Mouse (Mus musculus): ENCODE results near the gene Tmem150c.

The Tmem150c gene

DNA sequence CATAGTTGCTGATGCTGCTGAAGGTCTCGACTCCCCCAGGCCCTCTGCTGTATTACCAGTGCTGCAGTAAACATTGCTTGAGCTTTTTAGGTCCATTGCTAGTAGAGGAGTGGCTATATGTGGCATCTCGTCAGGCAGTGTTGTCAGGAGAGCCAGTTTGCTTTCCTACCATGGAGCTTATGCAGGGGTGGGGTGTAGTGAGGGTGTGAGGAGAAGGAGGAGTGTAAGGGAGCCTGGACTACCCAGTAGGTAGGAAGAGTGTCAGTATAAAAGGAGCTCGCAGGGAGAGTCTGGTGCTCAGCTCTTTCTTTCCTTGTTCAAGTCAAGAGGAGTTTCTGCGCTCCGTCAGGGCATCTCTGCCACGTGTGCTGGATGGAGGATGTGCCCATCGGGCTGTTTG is 106.9 kb downstream of the Tmem150c start:
- CTCF ChIA-PET = interaction anchor here (0.6 kb wide), 1 partner anchor 672 kb away, joined by 5 read pairs; no protein-coding TSS in a partner anchor

DNA sequence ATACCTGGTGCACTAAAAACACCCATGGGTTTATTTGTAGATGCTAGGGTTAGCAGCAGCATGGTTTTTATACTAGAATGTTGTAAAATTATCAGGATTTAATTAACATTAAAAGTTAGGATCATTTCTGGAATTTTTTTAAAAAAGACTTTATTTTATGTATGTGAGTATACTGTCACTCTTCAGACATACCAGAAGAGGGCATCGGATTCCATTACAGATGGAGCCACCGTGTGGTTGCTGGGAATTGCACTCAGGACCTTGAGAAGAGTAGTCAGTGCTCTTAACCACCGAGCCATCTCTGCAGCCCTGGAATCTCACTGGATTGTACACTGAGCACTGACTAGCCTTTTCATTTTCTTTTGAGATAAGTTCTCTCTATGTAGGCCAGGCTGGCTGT is 109.7 kb downstream of the Tmem150c start:
- CTCF ChIA-PET = interaction anchor here (0.6 kb wide), 1 partner anchor 110 kb away, joined by 3 read pairs; no protein-coding TSS in a partner anchor

DNA sequence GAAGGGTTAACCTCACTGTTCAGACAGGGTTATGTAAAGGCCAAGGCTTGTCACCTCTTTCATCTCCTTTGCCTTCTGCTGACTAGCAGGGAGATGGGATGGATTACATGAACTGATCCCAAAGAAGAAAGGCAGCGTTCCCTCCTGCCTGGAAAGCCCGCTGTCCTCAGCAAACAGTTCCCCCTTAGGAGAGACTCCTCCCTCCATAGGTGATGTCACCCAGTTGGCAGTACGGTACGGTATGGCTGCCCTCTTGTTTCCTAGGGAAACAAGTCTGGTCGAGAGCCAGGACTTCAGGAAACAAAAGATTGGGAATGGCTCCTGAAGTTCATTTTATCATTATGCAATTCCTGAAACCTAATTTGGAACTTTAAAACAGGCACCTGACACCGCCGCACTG is 111.7 kb downstream of the Tmem150c start:
- CTCF ChIA-PET = no interaction called here

DNA sequence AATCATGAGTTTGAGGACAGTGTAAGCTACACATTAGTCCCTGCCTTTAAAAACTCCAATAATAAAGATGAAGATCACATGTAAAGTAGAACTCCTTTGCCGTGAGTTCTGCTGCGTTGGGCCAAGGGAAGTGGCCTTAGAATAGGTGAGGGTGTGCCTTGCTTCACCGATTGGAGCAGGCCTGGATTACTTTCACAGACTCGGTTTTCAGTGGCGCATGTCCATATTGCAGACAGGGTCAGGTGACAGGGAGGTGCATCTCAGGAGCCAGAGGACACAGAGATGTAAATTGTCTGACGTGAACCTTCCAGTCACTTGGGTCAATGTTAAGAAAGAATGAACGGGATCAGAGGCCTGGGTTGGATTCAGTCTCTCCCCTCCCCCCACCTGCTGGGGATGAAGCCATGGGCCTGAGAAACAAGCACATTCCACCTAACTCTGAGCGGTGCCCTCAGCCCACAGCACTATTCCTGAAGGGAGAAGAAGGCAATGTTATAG is 112.4 kb downstream of the Tmem150c start:
- CTCF ChIA-PET = no interaction called here

DNA sequence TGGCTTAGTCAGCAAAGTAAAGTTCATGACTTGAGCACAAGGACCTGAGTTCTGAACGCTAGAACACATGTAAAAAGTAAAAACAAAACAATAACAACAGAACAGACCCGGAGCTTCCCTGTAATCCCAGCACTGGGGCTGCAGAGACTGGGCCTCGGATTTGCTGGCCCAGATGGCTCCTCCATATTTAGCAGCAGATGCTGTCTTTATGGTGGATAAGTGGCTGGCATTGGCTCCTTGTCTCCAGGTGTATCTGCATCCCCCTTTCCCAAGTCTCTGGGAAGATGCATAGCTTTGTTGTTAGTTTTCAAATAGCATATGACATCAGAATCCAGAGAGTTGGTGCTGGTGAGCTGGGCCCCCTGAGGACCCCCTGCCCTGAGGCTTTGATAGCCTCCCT is 113.5 kb downstream of the Tmem150c start:
- CTCF ChIA-PET = no interaction called here

DNA sequence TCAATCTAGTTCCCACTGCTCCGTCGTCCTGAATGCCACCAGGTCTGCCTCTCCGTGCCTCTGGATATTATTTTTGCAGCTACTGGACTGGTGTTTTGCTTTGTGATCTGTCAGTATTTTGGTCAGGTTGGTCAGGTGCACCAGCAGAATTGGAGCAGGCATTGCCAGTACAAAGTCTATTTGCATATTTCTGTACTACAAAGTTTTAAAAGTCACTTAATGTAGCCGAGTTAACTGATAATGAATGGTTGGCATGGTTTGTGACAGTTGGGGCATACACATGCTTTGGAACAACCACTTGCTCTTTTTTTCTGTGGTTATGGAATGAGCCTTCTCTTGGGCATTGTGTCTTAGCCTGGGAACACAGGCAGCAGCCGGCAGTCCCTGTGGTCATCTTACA is 115.0 kb downstream of the Tmem150c start:
- CTCF ChIA-PET = interaction anchor here (0.9 kb wide), 1 partner anchor 817 kb away, joined by 3 read pairs; no protein-coding TSS in a partner anchor

DNA sequence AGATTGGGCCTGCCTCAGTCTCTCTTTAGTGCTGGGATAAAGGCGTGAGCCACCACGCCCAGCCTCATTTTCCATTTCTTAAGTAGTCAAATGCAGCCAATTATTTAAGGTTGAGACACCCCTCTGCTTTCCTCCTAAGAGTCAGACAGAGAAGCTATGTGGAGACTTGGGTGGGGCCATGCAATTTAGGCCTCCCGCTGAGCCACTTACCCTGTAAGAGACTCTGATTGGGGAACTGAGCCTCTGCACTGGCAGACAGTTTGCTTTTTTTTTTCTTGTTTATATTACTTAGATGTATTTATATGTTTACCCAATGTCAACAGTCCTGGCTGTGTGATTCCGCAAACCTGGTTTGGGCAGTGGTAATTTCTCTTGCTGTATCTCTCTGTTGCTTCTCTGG is 115.6 kb downstream of the Tmem150c start:
- CTCF ChIA-PET = interaction anchor here (0.6 to 0.9 kb wide), 2 partner anchors 818 to 871 kb away, joined by 3 read pairs; no protein-coding TSS in a partner anchor

DNA sequence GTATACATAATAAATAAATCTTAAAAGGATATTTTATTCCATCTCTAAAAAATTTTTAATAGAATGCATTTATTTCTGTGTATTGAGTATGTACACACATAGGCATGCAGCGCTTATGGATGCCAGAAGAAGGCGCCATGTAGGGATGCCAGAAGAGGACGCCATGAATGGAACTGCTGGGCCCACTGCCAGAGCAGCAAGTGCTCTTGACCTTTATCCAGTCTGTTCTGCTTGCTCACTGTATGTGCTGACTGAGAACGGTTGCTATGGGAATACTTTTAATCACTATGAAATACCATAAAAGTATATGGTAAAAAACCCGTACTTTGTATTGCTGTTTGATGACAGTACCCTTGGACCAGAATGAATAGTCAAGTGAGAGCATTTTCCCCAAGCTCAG is 116.2 kb downstream of the Tmem150c start:
- CTCF ChIA-PET = no interaction called here

DNA sequence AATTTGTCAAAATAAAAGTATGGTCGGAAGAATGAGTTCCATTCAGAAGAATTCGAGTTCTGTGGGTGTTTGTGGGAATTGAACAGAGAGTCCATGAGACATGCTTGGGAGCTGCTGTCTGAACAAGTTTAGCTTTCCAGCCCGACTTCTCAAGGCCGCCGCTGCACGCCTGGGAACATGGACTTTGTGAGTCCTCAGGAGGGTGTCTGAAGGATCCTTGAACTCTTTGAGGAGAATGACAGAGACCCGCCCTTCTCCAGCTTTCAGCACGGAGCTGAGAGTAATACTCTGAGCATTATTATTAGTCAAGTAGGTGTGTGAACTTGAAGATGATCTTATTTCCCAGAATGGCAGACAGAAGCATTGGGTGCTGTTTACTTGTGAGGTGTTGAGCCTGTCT is 117.1 kb downstream of the Tmem150c start:
- CTCF ChIA-PET = interaction anchor here (0.6 kb wide), 1 partner anchor 136 kb away, joined by 3 read pairs; the partner anchor contains the start of gene Vamp9

DNA sequence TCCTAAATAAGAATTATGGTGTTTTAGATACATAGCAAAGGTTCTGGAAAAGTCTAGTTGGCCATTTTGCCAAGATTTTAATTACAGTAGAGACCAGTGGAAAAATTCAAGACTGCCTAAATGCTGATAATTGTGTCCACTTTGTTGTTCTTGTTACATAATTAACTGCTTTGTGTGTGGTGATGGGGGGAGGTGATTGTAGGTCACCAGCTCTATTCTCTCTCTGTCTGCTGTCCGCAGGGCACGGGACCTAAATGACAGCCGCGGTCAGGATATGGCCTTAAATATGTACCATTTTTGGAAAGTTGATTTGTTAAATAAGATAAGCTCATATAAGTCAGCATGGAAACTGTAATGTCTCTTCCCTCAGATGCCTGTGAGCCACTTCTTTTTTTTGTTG is 118.3 kb downstream of the Tmem150c start:
- CTCF ChIA-PET = interaction anchor here (0.6 kb wide), 1 partner anchor 63 kb away, joined by 3 read pairs; no protein-coding TSS in a partner anchor

DNA sequence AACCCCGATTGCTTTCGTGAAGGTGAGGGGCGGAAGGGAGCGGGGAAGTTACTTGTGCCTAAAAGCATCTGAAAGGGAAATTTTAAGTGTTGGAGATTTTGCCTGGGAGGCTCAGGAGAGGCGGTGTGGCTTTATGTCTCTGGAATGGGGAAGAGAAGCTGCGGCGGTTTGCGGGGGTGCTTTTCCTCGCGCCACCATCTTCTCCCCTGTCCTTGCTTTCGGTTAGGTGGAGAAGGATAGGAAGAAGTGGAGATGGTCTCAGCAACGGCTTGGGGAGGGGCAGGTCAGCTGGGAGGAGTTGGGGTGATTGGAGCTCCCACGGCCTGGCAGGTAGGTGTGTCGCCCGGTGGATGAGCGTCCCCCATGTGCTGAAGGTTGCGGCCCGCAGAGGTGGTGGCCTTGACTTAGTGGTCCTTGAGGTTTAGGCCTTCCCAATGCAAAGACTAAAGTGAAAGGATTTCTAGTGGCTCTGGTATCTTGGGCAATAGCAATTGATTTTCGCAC is 119.3 kb downstream of the Tmem150c start:
- CTCF ChIA-PET = no interaction called here

DNA sequence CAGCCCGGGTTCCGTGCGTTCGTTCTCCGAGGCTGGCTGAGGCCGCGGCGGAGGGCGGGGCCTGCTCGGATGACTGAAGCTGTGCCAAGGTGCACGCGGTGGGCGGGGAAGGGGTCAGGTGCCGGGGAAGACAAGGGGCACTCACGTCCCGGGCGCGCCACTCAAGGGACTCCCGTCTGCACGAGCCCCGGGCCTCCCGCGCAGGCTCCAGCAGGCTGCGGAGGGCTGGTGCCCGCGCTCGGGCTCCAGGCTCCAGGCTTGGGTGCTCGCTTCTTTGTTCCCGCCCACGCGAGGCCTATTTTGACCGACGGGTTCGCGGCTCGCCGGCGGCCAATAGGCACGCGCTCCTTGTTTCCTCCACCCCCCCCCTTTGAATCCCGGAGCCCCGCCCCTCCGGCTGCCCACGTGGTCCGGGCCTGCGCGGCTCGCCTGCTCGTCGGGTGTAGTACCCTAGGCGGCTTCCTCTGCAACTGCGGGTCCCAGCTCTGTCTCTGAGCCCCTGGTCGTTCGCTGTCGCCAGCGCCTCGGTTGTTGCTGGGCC is 119.9 kb downstream of the Tmem150c start, which contains the start of the genes Hnrnpdl and Enoph1:
Hnrnpdl (minus strand) TSS at position 63 of the 541 bp plus-strand sequence.
Enoph1 (plus strand) TSS at position 384 of the 541 bp plus-strand sequence.
- CTCF ChIA-PET = no interaction called here

DNA sequence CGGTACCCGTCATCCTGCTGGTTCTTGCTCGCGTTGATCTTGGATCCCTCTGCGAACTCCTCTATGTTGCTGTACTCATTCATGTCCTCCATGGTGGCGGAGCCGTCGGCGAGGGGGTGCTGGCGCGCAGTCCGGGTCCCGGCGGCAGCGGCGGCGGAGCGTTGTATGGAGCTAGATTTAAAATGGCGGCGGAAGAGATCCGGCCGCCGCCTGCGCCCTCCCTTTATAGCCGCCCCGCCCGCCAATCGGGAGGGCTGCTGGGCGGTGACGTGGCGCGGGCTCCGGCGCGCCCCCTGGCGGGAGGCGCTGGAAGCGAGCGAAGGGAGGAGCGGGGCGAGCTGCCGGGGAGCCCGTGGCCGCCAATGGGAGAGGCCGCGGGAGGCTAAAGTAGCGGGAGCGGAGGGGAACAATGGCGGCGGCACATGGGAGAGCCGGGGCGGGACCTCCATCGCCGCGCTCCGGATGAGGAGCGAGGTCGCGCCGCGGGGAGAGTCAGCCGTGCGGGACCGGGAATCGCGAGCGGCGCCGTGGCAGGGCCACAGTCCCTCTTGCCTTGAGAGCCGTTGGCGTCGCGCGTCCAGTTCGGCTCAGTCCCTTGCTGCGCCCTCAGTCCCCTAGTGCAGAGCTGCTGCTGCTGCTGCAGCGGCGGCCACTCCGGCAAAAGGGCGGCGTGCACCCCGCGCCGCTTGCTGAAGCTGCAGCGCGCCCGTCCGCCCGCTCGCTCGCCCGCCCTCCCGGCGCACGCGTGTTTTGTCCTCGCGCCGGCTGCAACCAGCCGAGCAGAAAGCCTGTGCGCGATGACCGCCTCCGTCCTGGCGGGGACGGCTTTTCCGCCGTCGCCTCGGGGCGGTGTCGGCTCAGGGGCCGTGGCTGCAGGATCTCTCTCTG is 120.7 kb downstream of the Tmem150c start:
- CTCF ChIA-PET = interaction anchor here (0.6 kb wide), 1 partner anchor 123 kb away, joined by 19 read pairs; no protein-coding TSS in a partner anchor

DNA sequence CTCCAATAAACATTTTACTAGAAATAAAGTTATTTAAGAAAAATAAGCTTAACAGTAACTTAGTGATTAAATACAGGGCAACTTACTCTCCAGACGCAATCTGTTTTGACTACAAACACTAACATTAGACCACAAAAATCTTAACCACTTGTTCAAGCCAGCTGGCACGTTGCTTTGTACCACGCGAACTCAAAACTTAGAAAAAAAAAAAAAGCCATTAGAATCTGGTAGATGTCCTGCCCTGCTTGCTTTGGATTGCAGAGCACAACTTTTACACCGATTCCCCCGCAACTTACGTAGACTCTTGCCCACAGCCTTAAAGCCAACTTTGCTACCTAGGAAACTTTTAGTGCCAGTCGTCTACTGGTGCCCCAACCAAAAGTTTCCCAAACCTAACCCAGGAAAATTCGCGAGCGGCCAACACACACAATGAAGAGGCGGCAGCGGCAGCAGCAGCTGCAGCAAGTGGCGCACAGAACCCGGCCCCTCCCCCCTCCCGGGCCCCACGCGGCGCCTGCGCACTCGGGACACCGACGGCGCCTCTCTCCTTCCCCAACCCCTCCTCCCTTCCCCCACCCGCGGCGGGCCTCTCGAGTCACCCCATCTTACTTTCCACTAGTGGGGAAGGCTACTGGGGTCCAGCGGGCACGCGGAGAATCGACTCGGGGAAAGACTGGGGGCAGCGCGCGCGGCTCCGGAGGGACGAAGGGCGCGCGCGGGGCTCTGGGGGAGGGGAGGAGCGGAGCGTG is 121.5 kb downstream of the Tmem150c start:
- CTCF ChIA-PET = interaction anchor here (0.7 kb wide), 1 partner anchor 785 kb away, joined by 6 read pairs; no protein-coding TSS in a partner anchor

DNA sequence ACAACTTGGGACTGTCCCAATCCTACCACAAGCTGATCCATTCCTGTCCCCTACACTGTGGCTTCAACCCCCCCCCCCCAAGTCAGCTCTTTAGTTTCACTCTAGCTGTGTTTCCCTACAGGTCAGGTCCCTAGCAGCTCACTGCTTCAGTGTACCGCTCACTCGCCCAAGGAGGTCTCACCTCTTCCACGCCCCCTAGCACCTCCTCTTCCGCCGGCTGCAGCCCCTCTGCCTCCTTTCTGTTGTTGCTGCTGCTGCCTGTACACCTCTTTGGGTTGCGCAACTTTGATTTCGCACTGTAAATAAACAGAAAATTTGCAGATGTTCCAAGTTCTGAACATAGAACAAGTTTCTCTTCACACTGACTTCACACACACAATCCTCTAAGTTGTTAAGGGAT is 122.9 kb downstream of the Tmem150c start:
- CTCF ChIA-PET = interaction anchor here (0.5 to 0.6 kb wide), 3 partner anchors 60 to 834 kb away, joined by 3 to 6 read pairs (median 4); no protein-coding TSS in a partner anchor

DNA sequence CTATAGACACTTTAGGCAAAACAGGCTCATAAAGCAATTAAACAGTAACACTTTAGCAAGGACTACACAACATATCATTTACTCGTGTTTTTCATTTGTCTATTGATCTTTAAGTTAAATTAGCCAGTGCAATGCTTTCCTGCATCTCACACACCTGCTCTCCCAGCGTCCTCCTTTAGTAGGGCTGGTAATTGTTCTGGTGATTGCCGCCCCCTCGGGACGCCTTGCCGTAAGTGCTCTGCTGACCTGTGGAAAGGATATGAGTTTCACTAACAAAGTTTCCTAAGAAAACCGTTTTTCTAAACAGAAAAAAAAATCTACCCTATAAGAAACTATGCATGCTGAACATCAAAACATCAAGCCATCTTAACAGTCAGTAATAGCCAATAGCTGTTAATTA is 123.7 kb downstream of the Tmem150c start:
- CTCF ChIA-PET = interaction anchor here (0.5 to 0.6 kb wide), 3 partner anchors 60 to 834 kb away, joined by 3 to 6 read pairs (median 4); no protein-coding TSS in a partner anchor

DNA sequence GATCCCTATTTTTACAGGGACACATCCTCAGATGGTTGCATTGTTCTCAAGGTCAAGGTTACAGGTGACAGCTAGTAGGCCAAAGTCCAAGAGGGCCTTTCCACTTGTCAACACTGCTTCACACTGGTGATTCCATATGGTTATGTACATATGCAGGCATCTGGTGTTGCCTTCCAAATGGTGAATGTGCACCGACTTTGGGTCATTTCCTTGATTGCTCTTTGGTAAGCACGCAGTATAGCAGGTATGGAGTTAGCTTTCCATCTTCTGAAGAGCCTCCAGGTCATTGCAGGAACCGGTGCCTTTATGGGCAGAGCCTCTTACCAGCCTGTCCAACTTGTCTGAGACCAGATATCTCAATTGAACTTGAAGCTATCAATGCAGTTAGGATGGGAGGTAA is 127.0 kb downstream of the Tmem150c start:
- CTCF ChIA-PET = no interaction called here

DNA sequence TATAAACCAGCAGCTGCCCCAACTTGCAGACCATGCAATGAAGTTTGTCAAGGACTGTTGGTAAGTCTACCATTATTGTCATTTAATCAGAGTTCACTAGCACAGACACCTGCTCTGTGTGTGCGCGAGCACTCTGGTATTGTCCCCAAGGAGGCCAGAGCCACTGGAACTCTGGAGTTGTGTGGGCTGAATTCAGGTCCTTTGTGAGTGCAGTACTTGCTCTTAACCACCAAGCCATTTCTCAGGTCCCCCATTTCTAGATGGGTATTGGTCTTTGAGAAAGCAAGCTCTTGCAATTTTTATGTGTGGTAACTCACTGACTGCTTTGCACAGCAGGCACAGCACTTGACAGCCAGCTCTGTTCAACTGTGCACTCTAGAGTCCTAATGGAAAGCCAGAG is 127.5 kb downstream of the Tmem150c start:
- CTCF ChIA-PET = no interaction called here

DNA sequence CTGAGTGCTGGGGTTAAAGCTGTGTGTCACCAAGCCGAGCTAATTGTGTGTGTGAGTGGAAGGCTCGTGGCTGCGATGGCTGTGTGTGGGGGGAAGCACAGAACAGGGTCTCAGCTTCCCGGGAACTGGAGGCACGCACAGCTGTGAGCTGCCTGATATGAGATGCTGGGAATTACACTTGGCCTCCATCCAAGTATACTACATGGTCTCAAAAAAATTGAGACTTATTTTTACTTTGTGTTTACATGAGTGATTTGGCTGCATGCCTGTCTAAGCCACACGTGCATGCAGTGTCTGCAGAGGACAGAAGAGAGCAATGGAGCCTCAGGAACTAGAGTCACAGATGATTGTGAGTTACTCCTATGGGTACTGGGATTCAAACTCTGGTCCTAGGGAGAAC is 129.5 kb downstream of the Tmem150c start:
- CTCF ChIA-PET = interaction anchor here (0.6 kb wide), 1 partner anchor 147 kb away, joined by 10 read pairs; no protein-coding TSS in a partner anchor
